Comparison of ENCODE assay signal across 8 mouse cellular contexts in genomic region chr17:56007444-56008355, GRCm38 (mm10). TPM values are rescaled to one million over a fixed set of nuclear protein-coding genes. Genes with fewer than 3 reads are reported as not detected.
DNase-seq lines count a peak whose midpoint lies in the region; ATAC-seq and TF ChIP-seq lines count a peak whose summit lies in the region.

No protein-coding gene starts in this region.

- peaks cover 11% of the 10 kb centered on the region for H3K36me3 ChIP-seq in erythroblast, embryonic 14.5 days (ENCODE audit: control insufficient read depth)
- H3K36me3 ChIP-seq in forebrain, embryonic 11.5 days (ENCODE audit: control insufficient read depth, insufficient read depth, low read length), result peaks cover 5% of the 10 kb centered on the region; the same call in 1 of the 2 replicates
- H3K36me3 ChIP-seq in liver, embryonic 14.5 days (replicated peaks; ENCODE audit: control insufficient read depth, insufficient read depth, low read depth), result no peaks in the 10 kb centered on the region

- peak overlapping the region; percentile 42; the same call in 1 of the 2 replicates for H3K9ac ChIP-seq in forebrain, embryonic 11.5 days (ENCODE audit: low read length)
- no peak overlapping the region for H3K9ac ChIP-seq in liver, embryonic 14.5 days (replicated peaks)

- 38% methylated on average over 12 of the region's 14 CpGs for WGBS in forebrain, embryonic 11.5 days
- 41% methylated on average over 13 of the region's 14 CpGs for WGBS in liver, embryonic 14.5 days (ENCODE audit: insufficient replicate concordance)

- H3K4me3 ChIP-seq in erythroblast, embryonic 14.5 days (replicated peaks), result peak overlapping the region; percentile 87
- peak overlapping the region; percentile 78; the same call in 1 of the 2 replicates for H3K4me3 ChIP-seq in forebrain, embryonic 11.5 days (ENCODE audit: low read depth, low read length)
- no peak overlapping the region for H3K4me3 ChIP-seq in liver, embryonic 14.5 days (ENCODE audit: insufficient read depth in 1 of 2, low read depth in 2 of 2, low read length in 2 of 2)

- no peak for TF ChIP-seq EP300 in liver, embryonic 14.5 days (IDR thresholded peaks at IDR 0.05; ENCODE audit: low read depth)

- peak overlapping the region; percentile 99 for H3K4me2 ChIP-seq in forebrain, embryonic 11.5 days (ENCODE audit: low read depth, low read length, severe bottlenecking)
- peak overlapping the region; percentile 95; the same call in 1 of the 2 replicates for H3K4me2 ChIP-seq in liver, embryonic 14.5 days (ENCODE audit: low read depth)

- no peaks in the 10 kb centered on the region for H3K9me3 ChIP-seq in erythroblast, embryonic 14.5 days (ENCODE audit: control insufficient read depth, low read length)
- no peaks in the 10 kb centered on the region for H3K9me3 ChIP-seq in forebrain, embryonic 11.5 days (ENCODE audit: control insufficient read depth, low read length)
- no peaks in the 10 kb centered on the region for H3K9me3 ChIP-seq in liver, embryonic 14.5 days (ENCODE audit: control insufficient read depth, low read length)

- no peak for ATAC-seq in erythroblast, adult 5-6 weeks (replicated peaks; ENCODE audit: low FRiP score, poor library complexity, severe bottlenecking)
- peak; percentile 3 for ATAC-seq in CD4-positive, CD25-positive, alpha-beta regulatory T cell, adult 4 months
- no peak; the same call in 1 of the 2 replicates for ATAC-seq in forebrain, embryonic 11.5 days (replicated peaks; ENCODE audit: low FRiP score)
- ATAC-seq in liver, embryonic 14.5 days (ENCODE audit: insufficient read depth), result peak; percentile 5; the same call in 1 of the 2 replicates

- peak overlapping the region; percentile 94 for H3K27ac ChIP-seq in forebrain, embryonic 11.5 days (ENCODE audit: low read depth, low read length)
- no peak overlapping the region for H3K27ac ChIP-seq in liver, embryonic 14.5 days

- intact Hi-C loops in left cerebral cortex, postnatal 36 days (cut with DNase I), result loop anchor here (2.0 kb wide), 1 partner anchor 49 kb away; the partner anchor contains the start of gene Yju2

- no peak for TF ChIP-seq CTCF in liver, embryonic 14.5 days (IDR thresholded peaks at IDR 0.05; ENCODE audit: low read depth)

- H3K4me1 ChIP-seq in erythroblast, embryonic 14.5 days (ENCODE audit: control insufficient read depth), result peaks cover 37% of the 10 kb centered on the region
- H3K4me1 ChIP-seq in forebrain, embryonic 11.5 days (replicated peaks; ENCODE audit: control insufficient read depth, insufficient read depth, low read length), result peaks cover 8% of the 10 kb centered on the region; the same call in 1 of the 2 replicates
- peaks cover 0 to 18% of the 10 kb centered on the region in 2 experiments; a peak in 3 of 4 replicates for H3K4me1 ChIP-seq in liver, embryonic 14.5 days (replicated peaks; ENCODE audit: control insufficient read depth in 2 of 2, insufficient read depth in 2 of 2, low read length in 1 of 2)

- no peak for DNase-seq in forebrain, embryonic 11.5 days (ENCODE audit: low spot score)
- no peak for DNase-seq in liver, embryonic 14.5 days (ENCODE audit: low read depth in 3 of 3, low spot score in 3 of 3)
- no peak for DNase-seq in spleen, adult 18-20 months
- DNase-seq in left cerebral cortex, postnatal 36 days (ENCODE audit: low spot score in 2 of 2), result no peak
- DNase-seq in layer of hippocampus, adult 8-10 months (ENCODE audit: low spot score in 2 of 2), result no peak

- H3K27me3 ChIP-seq in erythroblast, embryonic 14.5 days (ENCODE audit: control insufficient read depth), result peaks cover 11% of the 10 kb centered on the region
- no peaks in the 10 kb centered on the region for H3K27me3 ChIP-seq in forebrain, embryonic 11.5 days (ENCODE audit: control insufficient read depth, insufficient read depth, low read length)
- H3K27me3 ChIP-seq in liver, embryonic 14.5 days (ENCODE audit: control insufficient read depth, insufficient read depth, low read length), result no peaks in the 10 kb centered on the region

RNA-seq across cellular contexts. Expression of gene Mpnd, which starts 2.2 kb away (rescaled TPM):
- polyA plus RNA-seq in erythroblast, embryonic 14.5 days (2012), result 0.76 and 1.1 TPM in 2 replicates
- 3.3 and 5.4 TPM in 2 replicates for total RNA-seq in erythroblast, adult 5-6 weeks (2015; ENCODE audit: low replicate concordance)
- total RNA-seq in erythroblast, adult 5-6 weeks (2017; ENCODE audit: low replicate concordance), result 6.1 and 7.8 TPM in 2 replicates
- 10 to 100 TPM in 1 of 2 experiments, 1 to 10 TPM in 1; 9.2 to 13.7 TPM for polyA plus RNA-seq in CD4-positive, CD25-positive, alpha-beta regulatory T cell, adult 4 months (2017; shearing (Covaris generic))
- polyA plus RNA-seq in forebrain, embryonic 11.5 days (2014; fragmentation: Nextera tagmentation; extraction: Ambion mirVana), result 164 and 191 TPM in 2 replicates
- 15.7 TPM in 2 replicates for polyA plus RNA-seq in liver, embryonic 14.5 days (2012; rRNA removed)
- polyA plus RNA-seq in liver, embryonic 14.5 days (2014; fragmentation: Nextera tagmentation; extraction: Ambion mirVana), result 12.9 and 14.8 TPM in 2 replicates
- total RNA-seq in left cerebral cortex, postnatal 36 days (2021), result 100 to 1,000 TPM in 1 of 2 experiments, 10 to 100 TPM in 1; 92.7 to 105 TPM
- 100 to 1,000 TPM; 102 to 115 (median 106) TPM for total RNA-seq in layer of hippocampus, adult 8-10 months (2022)

RNA-seq across cellular contexts. Expression of gene Stap2, which starts 2.3 kb away (rescaled TPM):
- 0.04 TPM in 1 of 2 replicates, not detected in the other for polyA plus RNA-seq in erythroblast, embryonic 14.5 days (2012)
- not detected in 2 replicates for total RNA-seq in erythroblast, adult 5-6 weeks (2015; ENCODE audit: low replicate concordance)
- 1.3 TPM in 1 of 2 replicates, not detected in the other for total RNA-seq in erythroblast, adult 5-6 weeks (2017; ENCODE audit: low replicate concordance)
- under 1 TPM in 1 of 2 experiments, not detected in 1; 0.70 TPM for polyA plus RNA-seq in CD4-positive, CD25-positive, alpha-beta regulatory T cell, adult 4 months (2017; shearing (Covaris generic))
- polyA plus RNA-seq in forebrain, embryonic 11.5 days (2014; fragmentation: Nextera tagmentation; extraction: Ambion mirVana), result 5.3 and 6.4 TPM in 2 replicates
- polyA plus RNA-seq in liver, embryonic 14.5 days (2012; rRNA removed), result 1.9 and 2.0 TPM in 2 replicates
- polyA plus RNA-seq in liver, embryonic 14.5 days (2014; fragmentation: Nextera tagmentation; extraction: Ambion mirVana), result 1.8 and 2.8 TPM in 2 replicates
- total RNA-seq in left cerebral cortex, postnatal 36 days (2021), result 1 to 10 TPM; 2.3 to 3.1 TPM
- 1 to 10 TPM; 1.8 to 2.8 (median 2.2) TPM for total RNA-seq in layer of hippocampus, adult 8-10 months (2022)

RNA-seq across cellular contexts. Expression of gene Fsd1, which starts 21.4 kb away (rescaled TPM):
- not detected in 2 replicates for polyA plus RNA-seq in erythroblast, embryonic 14.5 days (2012)
- total RNA-seq in erythroblast, adult 5-6 weeks (2015; ENCODE audit: low replicate concordance), result not detected in 2 replicates
- total RNA-seq in erythroblast, adult 5-6 weeks (2017; ENCODE audit: low replicate concordance), result not detected in 2 replicates
- under 1 TPM in 1 of 2 experiments, not detected in 1; 0.47 TPM for polyA plus RNA-seq in CD4-positive, CD25-positive, alpha-beta regulatory T cell, adult 4 months (2017; shearing (Covaris generic))
- polyA plus RNA-seq in forebrain, embryonic 11.5 days (2014; fragmentation: Nextera tagmentation; extraction: Ambion mirVana), result 61.9 and 71.1 TPM in 2 replicates
- 0.27 and 0.30 TPM in 2 replicates for polyA plus RNA-seq in liver, embryonic 14.5 days (2012; rRNA removed)
- polyA plus RNA-seq in liver, embryonic 14.5 days (2014; fragmentation: Nextera tagmentation; extraction: Ambion mirVana), result 0.19 and 0.33 TPM in 2 replicates
- 10 to 100 TPM; 75.0 to 97.4 TPM for total RNA-seq in left cerebral cortex, postnatal 36 days (2021)
- 10 to 100 TPM; 68.1 to 83.4 (median 76.2) TPM for total RNA-seq in layer of hippocampus, adult 8-10 months (2022)

RNA-seq across cellular contexts. Expression of gene Sh3gl1, which starts 28.7 kb away (rescaled TPM):
- 5.9 TPM in 2 replicates for polyA plus RNA-seq in erythroblast, embryonic 14.5 days (2012)
- total RNA-seq in erythroblast, adult 5-6 weeks (2015; ENCODE audit: low replicate concordance), result 7.5 and 10.9 TPM in 2 replicates
- total RNA-seq in erythroblast, adult 5-6 weeks (2017; ENCODE audit: low replicate concordance), result 10.0 and 11.4 TPM in 2 replicates
- 100 to 1,000 TPM in 1 of 2 experiments, 10 to 100 TPM in 1; 93.7 to 110 TPM for polyA plus RNA-seq in CD4-positive, CD25-positive, alpha-beta regulatory T cell, adult 4 months (2017; shearing (Covaris generic))
- 129 and 133 TPM in 2 replicates for polyA plus RNA-seq in forebrain, embryonic 11.5 days (2014; fragmentation: Nextera tagmentation; extraction: Ambion mirVana)
- 28.8 and 30.0 TPM in 2 replicates for polyA plus RNA-seq in liver, embryonic 14.5 days (2012; rRNA removed)
- 32.5 and 32.9 TPM in 2 replicates for polyA plus RNA-seq in liver, embryonic 14.5 days (2014; fragmentation: Nextera tagmentation; extraction: Ambion mirVana)
- 10 to 100 TPM; 39.3 to 45.1 TPM for total RNA-seq in left cerebral cortex, postnatal 36 days (2021)
- total RNA-seq in layer of hippocampus, adult 8-10 months (2022), result 10 to 100 TPM; 44.1 to 55.6 (median 52.1) TPM

RNA-seq across cellular contexts. Expression of gene Chaf1a, which starts 32.5 kb away (rescaled TPM):
- 10.0 and 11.6 TPM in 2 replicates for polyA plus RNA-seq in erythroblast, embryonic 14.5 days (2012)
- total RNA-seq in erythroblast, adult 5-6 weeks (2015; ENCODE audit: low replicate concordance), result 6.1 and 16.3 TPM in 2 replicates
- 18.5 and 25.2 TPM in 2 replicates for total RNA-seq in erythroblast, adult 5-6 weeks (2017; ENCODE audit: low replicate concordance)
- polyA plus RNA-seq in CD4-positive, CD25-positive, alpha-beta regulatory T cell, adult 4 months (2017; shearing (Covaris generic)), result 1 to 10 TPM in 1 of 2 experiments, under 1 TPM in 1; 0.51 to 1.0 TPM
- polyA plus RNA-seq in forebrain, embryonic 11.5 days (2014; fragmentation: Nextera tagmentation; extraction: Ambion mirVana), result 38.0 and 38.6 TPM in 2 replicates
- 10.8 and 14.6 TPM in 2 replicates for polyA plus RNA-seq in liver, embryonic 14.5 days (2012; rRNA removed)
- polyA plus RNA-seq in liver, embryonic 14.5 days (2014; fragmentation: Nextera tagmentation; extraction: Ambion mirVana), result 10.2 and 13.0 TPM in 2 replicates
- 1 to 10 TPM; 2.2 to 2.7 TPM for total RNA-seq in left cerebral cortex, postnatal 36 days (2021)
- 1 to 10 TPM; 2.5 to 3.5 (median 2.7) TPM for total RNA-seq in layer of hippocampus, adult 8-10 months (2022)

Comparison
In these comparisons a context has a peak if more than half of its experiments do, and no peak if none do; other contexts are left out.
1. H3K4me3 ChIP-seq: peak in erythroblast, embryonic 14.5 days (single experiment) and forebrain, embryonic 11.5 days (single experiment); none in liver, embryonic 14.5 days (0 of 2).
2. ATAC-seq: peak in CD4-positive, CD25-positive, alpha-beta regulatory T cell, adult 4 months (single experiment) and liver, embryonic 14.5 days (single experiment); none in erythroblast, adult 5-6 weeks (single experiment) and forebrain, embryonic 11.5 days (single experiment).
3. RNA of gene Fsd1, which starts 21.4 kb away (polyA plus RNA-seq): 61.9 to 71.1 TPM in forebrain, embryonic 11.5 days; 0.47 TPM in CD4-positive, CD25-positive, alpha-beta regulatory T cell, adult 4 months, 0.19 to 0.33 TPM in liver, embryonic 14.5 days and not detected in erythroblast, embryonic 14.5 days; every median in the first group is over 10 times any median in the second.